Mouse (Mus musculus): ENCODE data around the gene Bnc2. TPM values are rescaled to one million over a fixed set of nuclear protein-coding genes. Genes with fewer than 3 reads are reported as not detected.

Gene Bnc2
- not detected for polyA plus RNA-seq (2017; shearing (Covaris generic))

GRCm38 (mm10) chr4:84675171-84675973 lies at the start of gene Bnc2:
Gene Bnc2, minus strand, starts transcription at chr4:84675275.

Other genes with a start within 250 kb of the Bnc2 start
- gene Cntln, start 209.0 kb upstream of the Bnc2 start, polyA plus RNA-seq (2017; shearing (Covaris generic)), result 3.3 TPM